Mouse (Mus musculus) intestine, embryonic 14.5 days (tissue): ENCODE data around the gene Arsk. TPM values are rescaled to one million over a fixed set of nuclear protein-coding genes. Genes with fewer than 3 reads are reported as not detected.

ENCODE experiments used
- ATAC-seq: fragments of 200-750 bp; cut with Nextera tagmentation; replicated peaks from 2 replicates; pipeline ENCODE4 v1.8.0; 2017; ENCODE audit warnings: low read depth, moderate number of reproducible peaks, moderate TSS enrichment, moderate library complexity; ENCODE audit not compliant: low FRiP score, low TSS enrichment
- DNase-seq: peaks from one replicate; pipeline ENCODE4 v3.0.0-alpha.2; 2018; ENCODE audit warnings: low spot score
- H3K27ac ChIP-seq: fragments of 300-500 bp; sonication (generic); 2 replicates; pipeline ENCODE4 v1.5.1; 2014; ENCODE audit warnings: low read depth, mild to moderate bottlenecking, control low read depth
- H3K27me3 ChIP-seq: fragments of 300-500 bp; sonication (generic); replicated peaks from 2 replicates; pipeline ENCODE4 v1.6.1; 2014; ENCODE audit warnings: low read length, control low read depth; ENCODE audit not compliant: control insufficient read depth, insufficient read depth
- H3K36me3 ChIP-seq: fragments of 300-500 bp; sonication (generic); 2 replicates; pipeline ENCODE4 v1.6.1; 2014; ENCODE audit warnings: low read length, control low read depth; ENCODE audit not compliant: control insufficient read depth, insufficient read depth
- H3K4me1 ChIP-seq: fragments of 300-500 bp; sonication (generic); replicated peaks from 2 replicates; pipeline ENCODE4 v1.6.1; 2014; ENCODE audit warnings: low read length, control low read depth, mixed read lengths; ENCODE audit not compliant: control insufficient read depth, insufficient read depth
- H3K4me2 ChIP-seq: fragments of 300-500 bp; sonication (generic); 2 replicates; pipeline ENCODE4 v1.6.1; 2014; ENCODE audit warnings: low read length
- H3K4me3 ChIP-seq: fragments of 300-500 bp; sonication (generic); 2 replicates; pipeline ENCODE4 v1.5.1; 2014; ENCODE audit warnings: low read depth, low read length, control low read depth, mixed read lengths
- H3K9ac ChIP-seq: fragments of 300-500 bp; sonication (generic); 2 replicates; pipeline ENCODE4 v1.6.1; 2014; ENCODE audit warnings: mild to moderate bottlenecking, low read length
- H3K9me3 ChIP-seq: fragments of 300-500 bp; sonication (generic); 2 replicates; pipeline ENCODE4 v1.6.1; 2016; ENCODE audit warnings: low read length, control low read depth; ENCODE audit not compliant: control insufficient read depth
- WGBS: fragments of 180-500 bp; shearing (Covaris S2); extraction: QIAGEN DNeasy Blood & Tissue Kit; methylation state at CpG from one replicate; pipeline ENCODE4 v1.1.7; 2014; 5-methylcytosine and 5-hydroxymethylcytosine counted together
- polyA plus RNA-seq: library from polyadenylated mRNA; unstranded; fragments of >200 nt; fragmentation: Nextera tagmentation; extraction: Ambion mirVana; gene quantifications from 2 replicates; pipeline ENCODE4 v1.2.1, GENCODE M21; 2014

The Arsk gene
- 4.9 and 6.0 TPM in 2 replicates for polyA plus RNA-seq

- DNase-seq (peak; percentile 92), ATAC-seq (peak; percentile 97)
- Histone ChIP-seq H3K4me2 (peak within 1 kb of the TSS; percentile 57), H3K9me3 (no peaks in the 10 kb centered on the region), H3K27ac (peak within 1 kb of the TSS; percentile 34; the same call in 1 of the 2 replicates), H3K4me3 (peak within 1 kb of the TSS; percentile 74), H3K36me3 (peaks cover 11% of the 10 kb centered on the region; the same call in 1 of the 2 replicates), H3K9ac (peak within 1 kb of the TSS; percentile 71), H3K4me1 (peaks cover 6% of the 10 kb centered on the region; the same call in 1 of the 2 replicates), H3K27me3 (no peaks in the 10 kb centered on the region)
- whole genome bisulfite sequencing: under 1% methylated on average over 34 of the region's 34 CpGs
Measured at GRCm38 (mm10) chr13:76098493-76099303, at the start of gene Arsk, which contains the start of gene Ttc37. Gene Arsk, minus strand, starts transcription at chr13:76098660. Gene Ttc37, plus strand, starts transcription at chr13:76098734.

DNA sequence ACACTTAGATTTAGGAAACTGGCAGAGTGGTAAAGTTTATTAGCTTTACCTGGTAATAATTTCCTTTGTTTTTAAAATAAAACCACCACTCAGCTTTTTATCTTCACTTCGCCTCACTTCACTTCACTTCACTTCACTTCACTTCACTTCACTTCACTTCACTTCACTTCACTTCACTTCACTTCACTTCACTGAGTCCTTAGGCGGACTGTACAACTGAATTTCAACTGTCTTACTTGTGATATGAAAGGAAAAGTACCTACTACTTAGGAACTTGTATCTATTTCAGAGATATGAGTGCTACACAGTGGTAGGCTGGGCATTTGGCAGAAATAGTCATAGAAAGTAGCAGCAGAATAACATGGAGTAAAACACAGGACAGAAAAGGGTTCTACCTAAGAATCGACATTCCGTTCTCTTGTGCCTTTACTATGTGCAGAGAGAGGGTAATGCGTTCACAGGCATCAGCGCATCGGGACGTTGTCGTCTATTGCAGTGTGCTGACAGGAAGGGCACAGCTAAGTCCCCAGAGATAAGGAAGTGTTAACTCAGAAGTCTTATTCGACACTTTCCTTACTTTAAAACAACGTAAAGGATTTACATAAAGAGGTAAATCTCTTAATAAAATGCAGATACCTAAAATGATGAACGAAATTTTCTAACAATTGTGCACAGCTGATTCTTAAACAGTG is 42.8 kb upstream of the Arsk start:
- peaks cover 72% of the 10 kb centered on the region for H3K36me3 ChIP-seq

GRCm38 (mm10) chr13:76138862-76139261 is 40.4 kb upstream of the Arsk start:
- Histone ChIP-seq H3K9ac (no peak overlapping the region), H3K4me3 (no peak overlapping the region), H3K27me3 (no peaks in the 10 kb centered on the region), H3K4me2 (no peak overlapping the region), H3K36me3 (peaks cover 79% of the 10 kb centered on the region), H3K4me1 (no peaks in the 10 kb centered on the region), H3K9me3 (no peaks in the 10 kb centered on the region), H3K27ac (no peak overlapping the region)
- no peak for DNase-seq
- 88% methylated on average over 3 of the region's 3 CpGs for WGBS
- ATAC-seq: no peak

More for the DNA sequence above, 42.8 kb upstream of the Arsk start:
- Histone ChIP-seq H3K9me3 (no peaks in the 10 kb centered on the region), H3K4me3 (no peak overlapping the region), H3K27ac (no peak overlapping the region), H3K4me1 (no peaks in the 10 kb centered on the region), H3K27me3 (no peaks in the 10 kb centered on the region), H3K9ac (no peak overlapping the region), H3K4me2 (no peak overlapping the region)
- DNase-seq (no peak), ATAC-seq (no peak)
- 93% methylated on average over 12 of the region's 12 CpGs for WGBS

- H3K36me3 ChIP-seq: peaks cover 69% of the 10 kb centered on the region
- WGBS: 91% methylated on average over 4 of the region's 4 CpGs
- no peaks in the 10 kb centered on the region for H3K9me3 ChIP-seq
- H3K9ac ChIP-seq: no peak overlapping the region
- no peak overlapping the region for H3K4me3 ChIP-seq
- ATAC-seq (no peak), DNase-seq (no peak)
- no peak overlapping the region for H3K4me2 ChIP-seq
- no peaks in the 10 kb centered on the region for H3K4me1 ChIP-seq
- H3K27ac ChIP-seq: no peak overlapping the region
- H3K27me3 ChIP-seq: no peaks in the 10 kb centered on the region
Measured at GRCm38 (mm10) chr13:76132415-76132814, 34.0 kb upstream of the Arsk start.

DNA sequence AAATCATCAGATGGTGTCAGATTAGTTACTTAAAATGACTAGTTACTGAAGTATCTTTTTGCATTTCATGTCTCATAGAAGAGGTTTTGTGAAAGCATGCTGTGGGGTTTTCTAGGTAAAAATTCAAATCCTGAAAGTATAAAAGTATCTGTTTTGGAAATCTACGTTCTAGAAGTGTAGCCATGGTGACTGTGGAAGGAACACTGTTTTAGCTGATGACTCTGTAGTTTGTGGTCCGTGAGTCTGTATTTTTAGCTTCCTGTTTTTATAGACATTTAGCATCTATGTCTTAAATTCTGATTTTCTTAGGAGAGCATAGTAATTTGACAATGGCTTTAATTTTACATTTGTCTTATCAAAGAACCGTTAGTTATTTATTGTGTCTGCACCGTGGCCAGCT is 30.3 kb upstream of the Arsk start:
- Histone ChIP-seq H3K4me2 (no peak overlapping the region), H3K9me3 (no peaks in the 10 kb centered on the region), H3K27me3 (no peaks in the 10 kb centered on the region), H3K36me3 (peaks cover 72% of the 10 kb centered on the region), H3K27ac (no peak overlapping the region), H3K4me3 (no peak overlapping the region), H3K4me1 (no peaks in the 10 kb centered on the region), H3K9ac (no peak overlapping the region)
- whole genome bisulfite sequencing: 94% methylated on average over 4 of the region's 4 CpGs
- ATAC-seq: no peak
- DNase-seq: no peak

- WGBS: 84% methylated on average over 18 of the region's 18 CpGs
- H3K27me3 ChIP-seq: no peaks in the 10 kb centered on the region
- H3K27ac ChIP-seq: no peak overlapping the region
- H3K4me3 ChIP-seq: no peak overlapping the region
- no peak overlapping the region for H3K9ac ChIP-seq
- H3K36me3 ChIP-seq: peaks cover 62% of the 10 kb centered on the region
- no peaks in the 10 kb centered on the region for H3K4me1 ChIP-seq
- H3K4me2 ChIP-seq: no peak overlapping the region
- DNase-seq: no peak
- no peak for ATAC-seq
- H3K9me3 ChIP-seq: no peaks in the 10 kb centered on the region
Measured at GRCm38 (mm10) chr13:76109069-76109824, 10.8 kb upstream of the Arsk start.

GRCm38 (mm10) chr13:76101989-76102388 is 3.5 kb upstream of the Arsk start:
- 88% methylated on average over 2 of the region's 2 CpGs for WGBS
- DNase-seq: no peak
- H3K9ac ChIP-seq: no peak overlapping the region
- peaks cover 13% of the 10 kb centered on the region for H3K36me3 ChIP-seq
- H3K4me3 ChIP-seq: no peak overlapping the region
- no peak overlapping the region for H3K4me2 ChIP-seq
- peaks cover 6% of the 10 kb centered on the region; the same call in 1 of the 2 replicates for H3K4me1 ChIP-seq
- H3K27me3 ChIP-seq: no peaks in the 10 kb centered on the region
- H3K27ac ChIP-seq: no peak overlapping the region
- H3K9me3 ChIP-seq: no peaks in the 10 kb centered on the region
- ATAC-seq: no peak

- Histone ChIP-seq H3K27me3 (no peaks in the 10 kb centered on the region), H3K36me3 (peaks cover 11% of the 10 kb centered on the region; the same call in 1 of the 2 replicates), H3K9ac (peak overlapping the region; percentile 56), H3K4me2 (peak overlapping the region; percentile 57), H3K4me3 (peak overlapping the region; percentile 74), H3K9me3 (no peaks in the 10 kb centered on the region), H3K27ac (no peak overlapping the region), H3K4me1 (peaks cover 6% of the 10 kb centered on the region; the same call in 1 of the 2 replicates)
- DNase-seq (no peak), ATAC-seq (peak; percentile 84)
- 3% methylated on average over 16 of the region's 16 CpGs for WGBS
Measured at GRCm38 (mm10) chr13:76098116-76098492, 356 bp downstream of the Arsk start.
